ENCODE assay signal across 22 mouse cellular contexts in genomic region chr7:111413745-111414144, GRCm38 (mm10).
DNase-seq lines count a peak whose midpoint lies in the region; ATAC-seq and TF ChIP-seq lines count a peak whose summit lies in the region.
"Had no signal": no experiment of that assay in that cellular context is flagged by ENCODE, and none has a peak within 500 bp of the region (broad histone marks: within the 10 kb centered on the region; RNA-seq: fewer than 3 reads in every experiment).

No protein-coding gene starts in this region.

- TF ChIP-seq CTCF in gastrocnemius, adult 2 months (IDR thresholded peaks at IDR 0.05) = no peak

- H3K36me3 ChIP-seq in intestine, embryonic 14.5 days (ENCODE audit: control insufficient read depth, insufficient read depth, low read length) = no peaks in the 10 kb centered on the region
- H3K36me3 ChIP-seq in intestine, embryonic 16.5 days (ENCODE audit: control insufficient read depth, insufficient read depth, low read length) = no peaks in the 10 kb centered on the region
- no peaks in the 10 kb centered on the region for H3K36me3 ChIP-seq in lung, embryonic 16.5 days (ENCODE audit: control insufficient read depth, insufficient read depth, low read length)
- H3K36me3 ChIP-seq: forebrain, embryonic 12.5 days; hindbrain, embryonic 13.5 days; intestine, embryonic 15.5 days; liver, embryonic 13.5 days; midbrain, embryonic 10.5 days; neural tube, embryonic 12.5 days; stomach, embryonic 15.5 days had no signal

- H3K4me1 ChIP-seq in intestine, embryonic 14.5 days (replicated peaks; ENCODE audit: control insufficient read depth, insufficient read depth, low read length) = no peaks in the 10 kb centered on the region; the same call in 1 of the 2 replicates
- no peaks in the 10 kb centered on the region for H3K4me1 ChIP-seq in intestine, embryonic 16.5 days (ENCODE audit: control insufficient read depth, insufficient read depth, low read length)
- H3K4me1 ChIP-seq in lung, embryonic 16.5 days (replicated peaks; ENCODE audit: control insufficient read depth, insufficient read depth, low read length) = no peaks in the 10 kb centered on the region; the same call in 1 of the 2 replicates
- H3K4me1 ChIP-seq: hindbrain, embryonic 13.5 days; intestine, embryonic 15.5 days; liver, embryonic 13.5 days; midbrain, embryonic 10.5 days; neural tube, embryonic 12.5 days; stomach, embryonic 15.5 days had no signal

- no peak overlapping the region for H3K4me3 ChIP-seq in gastrocnemius, adult 2 months
- H3K4me3 ChIP-seq in intestine, embryonic 14.5 days (ENCODE audit: low read depth, low read length) = no peak overlapping the region
- H3K4me3 ChIP-seq in intestine, embryonic 16.5 days (ENCODE audit: low read length) = no peak overlapping the region
- H3K4me3 ChIP-seq in lung, embryonic 16.5 days (ENCODE audit: low read length) = no peak overlapping the region
- H3K4me3 ChIP-seq: forebrain, embryonic 12.5 days; hindbrain, embryonic 13.5 days; intestine, embryonic 15.5 days; liver, embryonic 13.5 days; midbrain, embryonic 10.5 days; neural tube, embryonic 12.5 days; stomach, embryonic 15.5 days had no signal

- H3K27me3 ChIP-seq in intestine, embryonic 14.5 days (replicated peaks; ENCODE audit: control insufficient read depth, insufficient read depth, low read length) = no peaks in the 10 kb centered on the region
- H3K27me3 ChIP-seq in intestine, embryonic 16.5 days (replicated peaks; ENCODE audit: control insufficient read depth, insufficient read depth, low read length) = no peaks in the 10 kb centered on the region
- H3K27me3 ChIP-seq in lung, embryonic 16.5 days (ENCODE audit: control insufficient read depth, insufficient read depth, low read depth, low read length) = no peaks in the 10 kb centered on the region
- H3K27me3 ChIP-seq: CH12.LX; forebrain, embryonic 12.5 days; hindbrain, embryonic 13.5 days; intestine, embryonic 15.5 days; liver, embryonic 13.5 days; neural tube, embryonic 12.5 days; stomach, embryonic 15.5 days had no signal

- no peak for ATAC-seq in intestine, embryonic 14.5 days (replicated peaks; ENCODE audit: low FRiP score, low TSS enrichment, low read depth)
- ATAC-seq in intestine, embryonic 16.5 days = no peak
- 0 out of 2 replicates have a peak, but pooled peaks have one; percentile 34 for ATAC-seq in lung, embryonic 16.5 days (ENCODE audit: low read depth)
- ATAC-seq in erythroblast, adult 5-6 weeks (replicated peaks; ENCODE audit: low FRiP score, poor library complexity, severe bottlenecking) = no peak
- ATAC-seq: intestine, embryonic 15.5 days had no signal

- 0 out of 2 replicates have a peak overlapping the region, but pooled peaks have one; percentile 20 for H3K27ac ChIP-seq in gastrocnemius, adult 2 months
- H3K27ac ChIP-seq in intestine, embryonic 14.5 days (ENCODE audit: low read depth) = no peak overlapping the region
- no peak overlapping the region for H3K27ac ChIP-seq in intestine, embryonic 16.5 days (ENCODE audit: low read length)
- H3K27ac ChIP-seq in lung, embryonic 16.5 days (ENCODE audit: low read length) = no peak overlapping the region
- H3K27ac ChIP-seq: forebrain, embryonic 12.5 days; intestine, embryonic 15.5 days; liver, embryonic 13.5 days; midbrain, embryonic 10.5 days; neural tube, embryonic 12.5 days; stomach, embryonic 15.5 days had no signal

- no peak for DNase-seq in gastrocnemius, adult 2 months
- DNase-seq in gastrocnemius, adult 18-20 months (ENCODE audit: low spot score) = no peak
- DNase-seq in intestine, embryonic 14.5 days (ENCODE audit: low spot score) = peak; percentile 31
- DNase-seq in lung, postnatal 4 days = no peak
- DNase-seq in kidney, postnatal 4 days = peak; percentile 5 to 9
- DNase-seq: cerebellum, adult 11 months; cerebellum, postnatal 14 days; embryo, embryonic 11 days; gastrocnemius, postnatal 36 days; left cerebral cortex, postnatal 4 days; liver, embryonic 13.5 days; lung, postnatal 36 days had no signal

- WGBS in intestine, embryonic 14.5 days = 43% methylated on average over 4 of the region's 4 CpGs
- WGBS in intestine, embryonic 16.5 days = 45% methylated on average over 4 of the region's 4 CpGs
- 22% methylated on average over 4 of the region's 4 CpGs for WGBS in lung, embryonic 16.5 days

- no peaks in the 10 kb centered on the region for H3K9me3 ChIP-seq in intestine, embryonic 14.5 days (ENCODE audit: control insufficient read depth, low read length)
- no peaks in the 10 kb centered on the region for H3K9me3 ChIP-seq in intestine, embryonic 16.5 days (ENCODE audit: control insufficient read depth, low read length)
- no peaks in the 10 kb centered on the region for H3K9me3 ChIP-seq in lung, embryonic 16.5 days (ENCODE audit: control insufficient read depth, low read length)
- H3K9me3 ChIP-seq: forebrain, embryonic 12.5 days; hindbrain, embryonic 13.5 days; intestine, embryonic 15.5 days; liver, embryonic 13.5 days; midbrain, embryonic 10.5 days; neural tube, embryonic 12.5 days; stomach, embryonic 15.5 days had no signal

- no peak overlapping the region for H3K9ac ChIP-seq in intestine, embryonic 14.5 days (ENCODE audit: low read length)
- H3K9ac ChIP-seq in intestine, embryonic 16.5 days (ENCODE audit: low read depth, low read length) = no peak overlapping the region
- no peak overlapping the region for H3K9ac ChIP-seq in lung, embryonic 16.5 days (ENCODE audit: low read length)
- H3K9ac ChIP-seq: forebrain, embryonic 12.5 days; hindbrain, embryonic 13.5 days; intestine, embryonic 15.5 days; liver, embryonic 13.5 days; neural tube, embryonic 12.5 days; stomach, embryonic 15.5 days had no signal

- intact Hi-C loops in gastrocnemius, adult 2 months (cut with DNase I) = no loop called here

- no peak overlapping the region for H3K4me2 ChIP-seq in intestine, embryonic 14.5 days (ENCODE audit: low read length)
- H3K4me2 ChIP-seq in intestine, embryonic 16.5 days (ENCODE audit: low read depth, low read length) = no peak overlapping the region
- no peak overlapping the region for H3K4me2 ChIP-seq in lung, embryonic 16.5 days (ENCODE audit: low read depth, low read length)
- H3K4me2 ChIP-seq: forebrain, embryonic 12.5 days; hindbrain, embryonic 13.5 days; intestine, embryonic 15.5 days; liver, embryonic 13.5 days; neural tube, embryonic 12.5 days; stomach, embryonic 15.5 days had no signal

Comparison
In these comparisons a context has a peak if more than half of its experiments do, and no peak if none do; other contexts are left out.
1. DNase-seq: peak in intestine, embryonic 14.5 days (single experiment) and kidney, postnatal 4 days (2 of 2); none in gastrocnemius, adult 2 months (single experiment), gastrocnemius, adult 18-20 months (single experiment) and lung, postnatal 4 days (0 of 2).